Mouse (Mus musculus) myocyte (in vitro differentiated cells): ENCODE data around the gene Tcf7l1. TPM values are rescaled to one million over a fixed set of nuclear protein-coding genes. Genes with fewer than 3 reads are reported as not detected.

ENCODE experiments used
- H3K27me3 ChIP-seq: one replicate; pipeline ENCODE4 v1.6.1; 2011; ENCODE audit not compliant: control insufficient read depth, insufficient read depth, insufficient read length
- H3K36me3 ChIP-seq: one replicate; pipeline ENCODE4 v1.6.1; 2011; ENCODE audit not compliant: control insufficient read depth, insufficient read depth
- H3K4me2 ChIP-seq: one replicate; pipeline ENCODE4 v1.6.1; 2011; ENCODE audit warnings: low read depth, control low read depth
- H3K4me3 ChIP-seq: one replicate; pipeline ENCODE4 v1.5.1; 2011; ENCODE audit warnings: mild to moderate bottlenecking, control low read depth, moderate library complexity
- H3K79me2 ChIP-seq: one replicate; pipeline ENCODE4 v1.6.1; 2011; ENCODE audit not compliant: control insufficient read depth, insufficient read depth
- H3ac ChIP-seq: one replicate; pipeline ENCODE4 v1.6.1; 2011; ENCODE audit not compliant: control insufficient read depth, insufficient read length
- CEBPB ChIP-seq: IDR thresholded peaks from 2 replicates; pipeline ENCODE4 v1.6.1; 2011; ENCODE audit warnings: mild to moderate bottlenecking, moderate library complexity; ENCODE audit not compliant: poor library complexity, insufficient read depth, severe bottlenecking
- E2F4 ChIP-seq: IDR thresholded peaks from one replicate; pipeline ENCODE4 v1.6.1; 2011; ENCODE audit warnings: mild to moderate bottlenecking, control low read depth, moderate library complexity; ENCODE audit not compliant: insufficient read depth
- MAX ChIP-seq: IDR thresholded peaks from one replicate; pipeline ENCODE4 v1.6.1; 2011; ENCODE audit warnings: low read depth, mild to moderate bottlenecking, control low read depth
- MYOD1 ChIP-seq, 3 experiments: IDR thresholded peaks; one replicate each; pipeline ENCODE4 v1.6.1; 2011; ENCODE audit warnings: control low read depth in 2 of 3, low read depth in 2 of 3, mild to moderate bottlenecking in 2 of 3, moderate library complexity in 1 of 3; ENCODE audit not compliant: insufficient read length in 2 of 3, control insufficient read depth in 1 of 3
- MYOG ChIP-seq, 3 experiments: IDR thresholded peaks; one replicate each; pipeline ENCODE4 v1.6.1; 2011; ENCODE audit warnings: control low read depth in 2 of 3, low read depth in 2 of 3, mild to moderate bottlenecking in 2 of 3; ENCODE audit not compliant: insufficient read length in 2 of 3, control insufficient read depth in 1 of 3, insufficient read depth in 1 of 3
- POLR2A ChIP-seq: IDR thresholded peaks from one replicate; pipeline ENCODE4 v1.6.1; 2011; ENCODE audit warnings: low read depth, mild to moderate bottlenecking, control low read depth, moderate library complexity; ENCODE audit not compliant: insufficient read length
- POLR2AphosphoS2 ChIP-seq: IDR thresholded peaks from one replicate; pipeline ENCODE4 v1.6.1; 2011; ENCODE audit warnings: low read depth, control low read depth; ENCODE audit not compliant: insufficient read length
- REST ChIP-seq: IDR thresholded peaks from one replicate; pipeline ENCODE4 v1.6.1; 2011; ENCODE audit warnings: mild to moderate bottlenecking, control low read depth, moderate library complexity; ENCODE audit not compliant: insufficient read depth, insufficient read length
- SRF ChIP-seq: IDR thresholded peaks from one replicate; pipeline ENCODE4 v1.6.1; 2011; ENCODE audit warnings: low read depth; ENCODE audit not compliant: control insufficient read depth, insufficient read length
- TCF12 ChIP-seq: IDR thresholded peaks from one replicate; pipeline ENCODE4 v1.6.1; 2011; ENCODE audit warnings: mild to moderate bottlenecking, control low read depth; ENCODE audit not compliant: poor library complexity, insufficient read depth, severe bottlenecking
- TCF3 ChIP-seq: IDR thresholded peaks from one replicate; pipeline ENCODE4 v1.6.1; 2011; ENCODE audit warnings: low read depth, control low read depth; ENCODE audit not compliant: insufficient read length
- USF1 ChIP-seq: IDR thresholded peaks from one replicate; pipeline ENCODE4 v1.6.1; 2011; ENCODE audit warnings: low read depth, mild to moderate bottlenecking, control low read depth, moderate library complexity
- polyA plus RNA-seq: library from polyadenylated mRNA; unstranded; fragments of >200 nt; fragmentation: generic; extraction: Trizol; gene quantifications from one replicate; pipeline ENCODE4 v1.2.1, GENCODE M21; 2012; ENCODE audit warnings: missing spikeins

Tcf7l1 gene
- polyA plus RNA-seq, 1 experiment: 13.3 TPM

DNA sequence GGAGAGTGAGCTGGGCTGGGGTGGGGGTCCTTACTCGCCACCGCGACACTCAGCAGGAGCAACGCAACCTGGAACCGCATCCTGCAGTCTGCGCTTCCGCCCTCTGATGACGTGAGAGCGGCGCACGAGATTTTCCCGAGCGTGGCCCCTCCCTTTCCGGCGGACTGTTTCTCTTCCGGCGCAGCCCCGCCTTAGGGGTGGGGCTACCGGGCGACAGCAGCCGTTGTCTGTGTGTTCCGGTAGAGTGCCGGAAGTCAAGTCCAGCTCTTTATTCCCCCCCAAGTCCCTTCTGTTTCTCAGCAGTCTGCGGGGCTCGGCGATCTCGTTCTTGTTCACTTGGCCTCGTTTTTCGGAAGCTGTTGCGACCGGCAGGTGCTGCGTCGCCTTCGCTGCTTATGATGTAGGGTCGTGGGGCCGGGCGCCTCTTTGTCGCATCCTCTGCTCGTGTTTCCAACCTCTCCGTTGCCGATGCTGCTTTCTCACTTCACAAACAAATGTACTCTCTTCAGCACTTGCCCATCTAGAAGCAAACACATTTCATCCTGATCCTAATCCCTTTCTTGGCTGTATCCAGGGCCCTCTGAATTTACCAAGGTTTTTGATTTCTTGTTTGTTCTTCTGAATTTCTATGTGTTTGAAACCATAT is 172.3 kb downstream of the Tcf7l1 start, which contains the start of gene Tgoln1:
TSS of gene Tgoln1 (minus strand) at position 358 of the 646 bp plus-strand sequence.
- TF ChIP-seq POLR2A: peak; percentile 97
- peak; percentile 99 for TF ChIP-seq POLR2AphosphoS2
- TF ChIP-seq TCF3: no peak
- peaks cover 20% of the 10 kb centered on the region for H3K79me2 ChIP-seq
- peak within 1 kb of the TSS; percentile 44 for H3ac ChIP-seq
- no peaks in the 10 kb centered on the region for H3K27me3 ChIP-seq
- peaks cover 18% of the 10 kb centered on the region for H3K36me3 ChIP-seq
- H3K4me2 ChIP-seq: peak within 1 kb of the TSS; percentile 97
- peak within 1 kb of the TSS; percentile 95 for H3K4me3 ChIP-seq

DNA sequence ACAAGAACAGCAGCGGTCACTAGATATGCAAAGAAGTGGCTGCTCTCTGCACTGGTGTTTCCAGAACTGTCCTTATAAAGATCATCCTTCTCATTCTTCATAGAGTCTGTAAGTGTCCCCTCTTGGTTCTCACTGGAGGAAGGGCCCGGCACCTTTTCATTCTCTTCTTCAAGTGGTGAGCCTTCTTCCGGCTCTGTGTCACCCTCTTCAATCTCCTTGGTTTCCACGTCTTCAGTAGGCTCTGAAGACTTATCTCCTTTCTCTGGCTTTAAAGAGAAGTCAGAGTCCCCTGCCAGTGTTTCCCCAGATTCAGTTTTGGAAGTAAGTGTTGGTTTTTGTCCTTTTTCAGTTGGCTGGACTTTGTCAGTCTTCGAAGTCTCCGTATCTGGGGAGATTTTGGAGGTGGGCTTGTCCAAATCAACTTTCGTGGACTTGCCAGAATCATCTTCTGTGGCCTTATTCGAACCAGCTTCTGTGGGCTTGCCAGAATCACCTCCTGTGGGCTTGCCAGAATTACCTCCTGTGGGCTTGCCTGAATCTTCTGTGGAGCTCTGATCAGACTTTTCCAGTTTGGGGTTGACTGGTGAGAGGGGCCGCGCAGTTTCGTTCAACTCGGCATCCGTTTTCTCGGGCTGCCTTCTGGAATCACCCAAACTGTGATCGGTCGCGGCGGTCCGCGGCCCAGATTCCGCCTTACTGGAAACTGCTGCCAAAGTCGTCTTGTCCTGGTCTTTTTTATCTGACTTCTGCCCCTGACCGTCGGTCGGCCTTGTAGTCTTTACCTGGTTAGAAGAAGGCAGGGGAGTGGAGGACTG is 173.3 kb downstream of the Tcf7l1 start:
- Histone ChIP-seq H3K36me3 (peaks cover 23% of the 10 kb centered on the region), H3K4me2 (peak overlapping the region; percentile 97), H3K4me3 (peak overlapping the region; percentile 95), H3K79me2 (peaks cover 20% of the 10 kb centered on the region), H3ac (peak overlapping the region; percentile 44), H3K27me3 (no peaks in the 10 kb centered on the region)
- TF ChIP-seq POLR2AphosphoS2: no peak
- no peak for TF ChIP-seq MYOD1 (IDR thresholded peaks at IDR 0.05; ENCODE audit: control insufficient read depth in 1 of 3, insufficient read length in 2 of 3, low read depth in 2 of 3)
- no peak for TF ChIP-seq MYOG (IDR thresholded peaks at IDR 0.05; ENCODE audit: control insufficient read depth in 1 of 3, insufficient read depth in 1 of 3, insufficient read length in 2 of 3, low read depth in 2 of 3)
- no peak for TF ChIP-seq SRF
- no peak for TF ChIP-seq REST
- no peak for TF ChIP-seq USF1
- no peak for TF ChIP-seq E2F4
- no peak for TF ChIP-seq TCF12

DNA sequence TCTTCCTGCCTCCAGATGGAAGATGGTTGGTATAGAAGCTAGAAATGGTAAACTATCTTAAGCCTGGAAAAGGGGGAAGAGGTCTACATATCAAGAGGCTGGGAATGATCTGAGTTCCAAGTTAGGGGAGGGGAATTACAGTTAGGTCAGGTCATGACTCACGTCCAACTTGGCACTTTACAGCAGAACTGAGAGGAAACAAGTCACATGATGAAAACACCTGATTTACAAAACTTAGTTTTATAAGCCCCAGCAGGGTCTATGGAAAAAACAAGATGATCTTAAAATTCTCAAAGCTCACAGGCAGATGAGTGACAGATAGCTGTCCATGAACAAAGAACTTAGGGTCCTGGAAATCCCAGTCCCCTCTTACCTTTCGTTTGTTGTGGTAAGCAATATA is 173.9 kb downstream of the Tcf7l1 start:
- Histone ChIP-seq H3K79me2 (peaks cover 20% of the 10 kb centered on the region), H3K27me3 (no peaks in the 10 kb centered on the region), H3ac (no peak overlapping the region), H3K4me2 (peak overlapping the region; percentile 97), H3K4me3 (peak overlapping the region; percentile 95), H3K36me3 (peaks cover 29% of the 10 kb centered on the region)
- TF ChIP-seq POLR2A: no peak
- TF ChIP-seq USF1: peak; percentile 13
- no peak for TF ChIP-seq MAX
- no peak for TF ChIP-seq SRF
- no peak for TF ChIP-seq MYOD1 (IDR thresholded peaks at IDR 0.05; ENCODE audit: control insufficient read depth in 1 of 3, insufficient read length in 2 of 3, low read depth in 2 of 3)
- no peak for TF ChIP-seq REST

DNA sequence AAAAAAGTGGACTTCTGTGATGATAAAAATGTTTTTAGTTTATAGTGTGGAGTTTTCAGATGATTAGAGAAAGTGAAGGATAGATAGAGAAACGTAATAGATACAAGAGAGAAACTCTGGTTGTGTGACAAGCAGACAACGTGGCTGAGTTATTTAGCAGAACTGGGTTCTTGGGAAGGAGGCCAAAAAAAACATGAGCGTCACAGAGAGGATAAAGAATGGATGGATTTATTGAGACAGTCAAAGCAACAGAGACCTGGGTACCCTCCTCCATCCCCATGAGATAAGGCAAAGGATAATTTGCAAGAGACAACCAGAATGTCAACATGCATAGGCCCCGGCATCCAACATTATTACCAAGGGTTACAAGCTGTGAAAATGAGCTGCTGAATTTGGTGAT is 178.8 kb downstream of the Tcf7l1 start:
- H3ac ChIP-seq: no peak overlapping the region
- no peaks in the 10 kb centered on the region for H3K27me3 ChIP-seq
- H3K36me3 ChIP-seq: peaks cover 48% of the 10 kb centered on the region
- no peak overlapping the region for H3K4me2 ChIP-seq
- H3K79me2 ChIP-seq: peaks cover 7% of the 10 kb centered on the region
- TF ChIP-seq E2F4 (no peak), MYOG (IDR thresholded peaks at IDR 0.05; ENCODE audit: control insufficient read depth in 1 of 3, insufficient read depth in 1 of 3, insufficient read length in 2 of 3, low read depth in 2 of 3) (no peak), POLR2AphosphoS2 (no peak), MAX (no peak), USF1 (no peak), POLR2A (no peak), TCF12 (no peak), TCF3 (no peak), REST (no peak), SRF (no peak), CEBPB (no peak), MYOD1 (IDR thresholded peaks at IDR 0.05; ENCODE audit: control insufficient read depth in 1 of 3, insufficient read length in 2 of 3, low read depth in 2 of 3) (no peak)
- H3K4me3 ChIP-seq: no peak overlapping the region

DNA sequence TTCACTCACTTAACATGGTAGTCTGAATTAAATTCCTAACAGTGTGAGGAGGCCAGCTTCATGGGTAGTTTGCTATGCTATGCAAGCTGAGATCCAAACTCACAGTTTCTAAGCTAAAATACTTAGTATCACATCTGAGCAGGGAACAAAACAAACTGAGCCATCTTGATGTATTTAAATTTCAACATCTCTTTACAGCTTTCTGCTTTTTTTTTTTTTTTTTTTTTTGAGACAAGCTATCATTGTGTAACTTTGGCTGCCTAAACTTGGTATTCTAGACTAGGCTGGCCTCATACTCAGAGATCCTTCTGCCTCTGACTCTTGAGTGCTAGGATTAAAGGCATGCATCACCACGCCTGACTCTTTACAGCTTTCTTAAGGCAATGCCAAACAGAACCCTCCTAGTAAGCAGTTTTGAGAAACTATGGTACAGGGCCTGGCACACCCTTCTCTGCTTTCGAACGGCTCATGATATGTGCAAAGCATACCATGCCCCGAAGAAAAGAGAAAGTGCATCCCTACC is 180.3 kb downstream of the Tcf7l1 start:
- Histone ChIP-seq H3K79me2 (no peaks in the 10 kb centered on the region), H3K4me3 (no peak overlapping the region), H3K4me2 (no peak overlapping the region), H3K27me3 (no peaks in the 10 kb centered on the region), H3K36me3 (peaks cover 42% of the 10 kb centered on the region), H3ac (no peak overlapping the region)
- TF ChIP-seq REST (no peak), POLR2AphosphoS2 (no peak), TCF12 (no peak), MAX (no peak), USF1 (no peak), E2F4 (no peak), MYOD1 (IDR thresholded peaks at IDR 0.05; ENCODE audit: control insufficient read depth in 1 of 3, insufficient read length in 2 of 3, low read depth in 2 of 3) (no peak), SRF (no peak), MYOG (IDR thresholded peaks at IDR 0.05; ENCODE audit: control insufficient read depth in 1 of 3, insufficient read depth in 1 of 3, insufficient read length in 2 of 3, low read depth in 2 of 3) (no peak), CEBPB (no peak), TCF3 (no peak), POLR2A (no peak)
